Mouse (Mus musculus): Measurements from ENCODE around the gene Esam. TPM values are rescaled to one million over a fixed set of nuclear protein-coding genes. Genes with fewer than 3 reads are reported as not detected.

The Esam gene
- polyA plus RNA-seq, 1 experiment from 2014 or later, result 18.2 TPM

- no peaks in the 10 kb centered on the region for H3K27me3 ChIP-seq (ENCODE audit: insufficient read depth, low read length)
- TF ChIP-seq EP300 (IDR thresholded peaks at IDR 0.05; ENCODE audit: low read depth) (peak; percentile 84), CTCF (IDR thresholded peaks at IDR 0.05; ENCODE audit: low read depth) (no peak)
- no peak overlapping the region for H3K4me2 ChIP-seq (ENCODE audit: low read depth, low read length)
- H3K27ac ChIP-seq (ENCODE audit: low read depth), result no peak overlapping the region
- peaks cover 29% of the 10 kb centered on the region for H3K4me1 ChIP-seq (ENCODE audit: insufficient read depth)
- ATAC-seq (0 out of 2 replicates have a peak, but pooled peaks have one; percentile 14), DNase-seq (no peak)
- no peaks in the 10 kb centered on the region for H3K9me3 ChIP-seq (ENCODE audit: low read length)
- H3K9ac ChIP-seq (replicated peaks), result no peak overlapping the region
- 47% methylated on average over 2 of the region's 2 CpGs for WGBS (ENCODE audit: insufficient replicate concordance)
- no peak overlapping the region for H3K4me3 ChIP-seq (ENCODE audit: low read depth, low read length)
- H3K36me3 ChIP-seq (replicated peaks; ENCODE audit: insufficient read depth, low read length), result no peaks in the 10 kb centered on the region
Observed at GRCm38 (mm10) chr9:37567019-37567418, 39.1 kb downstream of the Esam start.

GRCm38 (mm10) chr9:37567454-37567853 is 39.6 kb downstream of the Esam start:
- no peaks in the 10 kb centered on the region for H3K36me3 ChIP-seq (replicated peaks; ENCODE audit: insufficient read depth, low read length)
- 34% methylated on average over 5 of the region's 5 CpGs for WGBS (ENCODE audit: insufficient replicate concordance)
- TF ChIP-seq EP300 (IDR thresholded peaks at IDR 0.05; ENCODE audit: low read depth) (no peak), CTCF (IDR thresholded peaks at IDR 0.05; ENCODE audit: low read depth) (no peak)
- no peak overlapping the region for H3K9ac ChIP-seq (replicated peaks)
- H3K4me2 ChIP-seq (ENCODE audit: low read depth, low read length), result peak overlapping the region; percentile 61
- no peak for DNase-seq
- no peaks in the 10 kb centered on the region for H3K27me3 ChIP-seq (ENCODE audit: insufficient read depth, low read length)
- H3K27ac ChIP-seq (ENCODE audit: low read depth), result no peak overlapping the region
- peaks cover 34% of the 10 kb centered on the region for H3K4me1 ChIP-seq (ENCODE audit: insufficient read depth)
- no peaks in the 10 kb centered on the region for H3K9me3 ChIP-seq (ENCODE audit: low read length)
- peak; percentile 56; the same call in 1 of the 2 replicates for ATAC-seq
- no peak overlapping the region for H3K4me3 ChIP-seq (ENCODE audit: low read depth, low read length)

GRCm38 (mm10) chr9:37567892-37568604 is 40.2 kb downstream of the Esam start:
- no peaks in the 10 kb centered on the region for H3K27me3 ChIP-seq (ENCODE audit: insufficient read depth, low read length)
- H3K9ac ChIP-seq (replicated peaks), result no peak overlapping the region
- no peaks in the 10 kb centered on the region for H3K9me3 ChIP-seq (ENCODE audit: low read length)
- H3K4me1 ChIP-seq (ENCODE audit: insufficient read depth), result peaks cover 34% of the 10 kb centered on the region
- no peaks in the 10 kb centered on the region for H3K36me3 ChIP-seq (replicated peaks; ENCODE audit: insufficient read depth, low read length)
- 23% methylated on average over 15 of the region's 15 CpGs for WGBS (ENCODE audit: insufficient replicate concordance)
- no peak overlapping the region for H3K27ac ChIP-seq (ENCODE audit: low read depth)
- peak overlapping the region; percentile 61 for H3K4me2 ChIP-seq (ENCODE audit: low read depth, low read length)
- ATAC-seq (peak; percentile 60), DNase-seq (peak; percentile 45)
- no peak overlapping the region for H3K4me3 ChIP-seq (ENCODE audit: low read depth, low read length)
- no peak for TF ChIP-seq EP300 (IDR thresholded peaks at IDR 0.05; ENCODE audit: low read depth)
- no peak for TF ChIP-seq CTCF (IDR thresholded peaks at IDR 0.05; ENCODE audit: low read depth)

- Histone ChIP-seq H3K9ac (replicated peaks) (no peak overlapping the region), H3K4me1 (ENCODE audit: insufficient read depth) (peaks cover 34% of the 10 kb centered on the region), H3K9me3 (ENCODE audit: low read length) (no peaks in the 10 kb centered on the region), H3K27ac (ENCODE audit: low read depth) (no peak overlapping the region), H3K27me3 (ENCODE audit: insufficient read depth, low read length) (no peaks in the 10 kb centered on the region), H3K4me2 (ENCODE audit: low read depth, low read length) (peak overlapping the region; percentile 61), H3K4me3 (ENCODE audit: low read depth, low read length) (no peak overlapping the region), H3K36me3 (replicated peaks; ENCODE audit: insufficient read depth, low read length) (no peaks in the 10 kb centered on the region)
- DNase-seq (no peak), ATAC-seq (peak; percentile 13; the same call in 1 of the 2 replicates)
- WGBS (ENCODE audit: insufficient replicate concordance), result 36% methylated on average over 4 of the region's 4 CpGs
- TF ChIP-seq CTCF (IDR thresholded peaks at IDR 0.05; ENCODE audit: low read depth), result no peak
- TF ChIP-seq EP300 (IDR thresholded peaks at IDR 0.05; ENCODE audit: low read depth), result no peak
Observed at GRCm38 (mm10) chr9:37568605-37569214, 40.8 kb downstream of the Esam start.

GRCm38 (mm10) chr9:37569231-37569835 is 41.5 kb downstream of the Esam start:
- 46% methylated on average over 2 of the region's 2 CpGs for WGBS (ENCODE audit: insufficient replicate concordance)
- H3K4me3 ChIP-seq (ENCODE audit: low read depth, low read length), result no peak overlapping the region
- no peaks in the 10 kb centered on the region for H3K36me3 ChIP-seq (replicated peaks; ENCODE audit: insufficient read depth, low read length)
- no peak for TF ChIP-seq CTCF (IDR thresholded peaks at IDR 0.05; ENCODE audit: low read depth)
- peak; percentile 15; the same call in 1 of the 2 replicates for TF ChIP-seq EP300 (IDR thresholded peaks at IDR 0.05; ENCODE audit: low read depth)
- no peaks in the 10 kb centered on the region for H3K27me3 ChIP-seq (ENCODE audit: insufficient read depth, low read length)
- no peak for ATAC-seq
- H3K4me2 ChIP-seq (ENCODE audit: low read depth, low read length), result no peak overlapping the region
- no peak overlapping the region for H3K9ac ChIP-seq (replicated peaks)
- H3K9me3 ChIP-seq (ENCODE audit: low read length), result no peaks in the 10 kb centered on the region
- H3K27ac ChIP-seq (ENCODE audit: low read depth), result no peak overlapping the region
- H3K4me1 ChIP-seq (ENCODE audit: insufficient read depth), result peaks cover 31% of the 10 kb centered on the region
- DNase-seq, result no peak

- DNase-seq, result no peak
- no peak overlapping the region for H3K9ac ChIP-seq (replicated peaks)
- WGBS (ENCODE audit: insufficient replicate concordance), result 34% methylated on average over 3 of the region's 3 CpGs
- H3K36me3 ChIP-seq (replicated peaks; ENCODE audit: insufficient read depth, low read length), result no peaks in the 10 kb centered on the region
- no peak overlapping the region for H3K27ac ChIP-seq (ENCODE audit: low read depth)
- H3K4me1 ChIP-seq (ENCODE audit: insufficient read depth), result peaks cover 36% of the 10 kb centered on the region
- H3K4me3 ChIP-seq (ENCODE audit: low read depth, low read length), result no peak overlapping the region
- no peak for ATAC-seq
- no peaks in the 10 kb centered on the region for H3K9me3 ChIP-seq (ENCODE audit: low read length)
- no peaks in the 10 kb centered on the region for H3K27me3 ChIP-seq (ENCODE audit: insufficient read depth, low read length)
- TF ChIP-seq EP300 (IDR thresholded peaks at IDR 0.05; ENCODE audit: low read depth), result peak; percentile 44
- TF ChIP-seq CTCF (IDR thresholded peaks at IDR 0.05; ENCODE audit: low read depth), result no peak
- no peak overlapping the region for H3K4me2 ChIP-seq (ENCODE audit: low read depth, low read length)
Observed at GRCm38 (mm10) chr9:37572204-37572876, 44.5 kb downstream of the Esam start.
